Mouse (Mus musculus): ENCODE data around the gene Fkbp15.

GRCm38 (mm10) chr4:62345827-62346226 lies 14.5 kb downstream of the Fkbp15 start:
- TF ChIP-seq CTCF (IDR thresholded peaks at IDR 0.05; ENCODE audit: low read depth, low read length) (no peak), POLR2A (IDR thresholded peaks at IDR 0.05; ENCODE audit: extremely low read depth, insufficient read depth, low read length) (no peak)
